In the genomic region with DNA sequence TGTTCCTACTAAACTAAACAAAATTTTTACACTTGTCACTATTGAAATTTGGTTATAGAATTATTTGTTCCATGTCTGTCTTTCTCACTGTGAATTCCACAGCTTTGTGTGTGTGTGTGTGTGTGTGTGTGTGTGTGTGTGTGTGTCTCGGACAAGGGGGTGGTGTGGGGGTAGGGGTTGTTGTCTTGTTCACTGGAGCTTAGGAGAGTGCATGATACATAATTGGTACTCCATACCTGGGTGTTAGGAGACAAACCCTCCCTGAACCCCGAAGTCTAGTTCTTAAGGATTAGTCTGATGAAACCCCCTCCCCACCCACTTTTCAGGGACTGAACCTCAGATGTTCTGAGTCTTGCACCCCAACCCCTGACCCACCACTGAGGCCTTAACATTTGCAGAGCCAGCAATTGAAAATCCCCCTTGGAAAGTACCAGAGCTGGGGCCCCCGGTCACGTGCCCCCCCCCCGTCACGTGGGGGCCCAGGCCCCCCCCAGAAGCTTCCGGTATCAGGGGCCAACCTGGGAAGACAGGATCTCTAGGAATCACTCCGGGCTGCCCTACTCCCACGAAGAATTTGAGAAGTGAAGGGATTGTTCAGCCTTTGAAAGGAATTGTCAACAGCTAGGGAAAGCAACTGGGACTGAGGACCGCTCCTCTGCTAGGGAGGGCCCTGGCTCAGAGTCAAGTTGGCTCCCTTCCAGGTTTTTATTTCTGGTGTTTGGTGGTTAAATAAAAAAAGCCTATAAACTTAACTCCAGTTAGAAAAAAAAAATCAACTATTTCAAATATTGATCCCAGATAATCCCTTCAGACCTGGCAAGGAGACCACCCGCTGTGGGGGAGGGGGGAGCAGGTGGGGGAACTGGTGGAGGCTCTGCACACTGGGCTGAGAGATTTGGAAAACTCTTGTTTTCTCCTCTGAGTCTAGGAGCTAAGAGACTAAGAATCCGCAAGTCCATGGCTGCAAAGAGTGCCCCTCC, we compare ENCODE assay signal across 8 mouse cellular contexts.
DNase-seq lines count a peak whose midpoint lies in the region; ATAC-seq and TF ChIP-seq lines count a peak whose summit lies in the region.

No protein-coding gene starts in this region.

- H3K27me3 ChIP-seq in C2C12 (ENCODE audit: control insufficient read depth, insufficient read depth, insufficient read length) = no peaks in the 10 kb centered on the region
- no peaks in the 10 kb centered on the region for H3K27me3 ChIP-seq in hindbrain, embryonic 11.5 days (ENCODE audit: control insufficient read depth, insufficient read depth, low read length)
- no peaks in the 10 kb centered on the region for H3K27me3 ChIP-seq in splenic B cell, adult 2 months (ENCODE audit: control insufficient read depth, insufficient read depth, low read length, poor library complexity, severe bottlenecking)

- 0 out of 2 replicates have a peak, but pooled peaks have one; percentile 35 for ATAC-seq in hindbrain, embryonic 11.5 days (ENCODE audit: low FRiP score)
- no peak; the same call in 1 of the 2 replicates for ATAC-seq in megakaryocyte progenitor cell, adult 5-6 weeks (replicated peaks; ENCODE audit: poor library complexity)

- H3K36me3 ChIP-seq in C2C12 (ENCODE audit: control insufficient read depth, insufficient read depth) = no peaks in the 10 kb centered on the region
- H3K36me3 ChIP-seq in hindbrain, embryonic 11.5 days (ENCODE audit: control insufficient read depth, insufficient read depth, low read length) = no peaks in the 10 kb centered on the region
- H3K36me3 ChIP-seq in splenic B cell, adult 2 months (ENCODE audit: control insufficient read depth, insufficient read depth, low read length, poor library complexity, severe bottlenecking) = no peaks in the 10 kb centered on the region

- H3K79me2 ChIP-seq in C2C12 (ENCODE audit: control insufficient read depth, insufficient read depth) = no peaks in the 10 kb centered on the region

- no peak overlapping the region for H3ac ChIP-seq in C2C12 (ENCODE audit: control insufficient read depth, insufficient read length, low read depth)

- peak; percentile 68 to 72 for DNase-seq in adrenal gland, adult 18-20 months (ENCODE audit: low spot score in 2 of 2)
- DNase-seq in frontal cortex, postnatal 10 days (ENCODE audit: low spot score in 2 of 2) = peak; percentile 53 to 63
- DNase-seq in hindbrain, embryonic 11.5 days (ENCODE audit: low spot score) = peak; percentile 22
- DNase-seq in layer of hippocampus, adult 18-20 months (ENCODE audit: low spot score in 2 of 2) = peak; percentile 50 to 79
- peak; percentile 91 for DNase-seq in lung, postnatal 14 days
- peak; percentile 41 for DNase-seq in splenic B cell, adult 2 months (ENCODE audit: low read depth, low spot score)

- TF ChIP-seq CTCF in C2C12 (IDR thresholded peaks at IDR 0.05; ENCODE audit: control insufficient read depth, insufficient read depth, insufficient read length) = no peak

- no peak overlapping the region for H3K9ac ChIP-seq in hindbrain, embryonic 11.5 days (ENCODE audit: low read depth, low read length)

- no peak overlapping the region for H3K4me2 ChIP-seq in hindbrain, embryonic 11.5 days (replicated peaks; ENCODE audit: low read depth, low read length)

- H3K4me1 ChIP-seq in hindbrain, embryonic 11.5 days (replicated peaks; ENCODE audit: control insufficient read depth, insufficient read depth, low read length) = no peaks in the 10 kb centered on the region

- H3K27ac ChIP-seq in hindbrain, embryonic 11.5 days (ENCODE audit: low read depth, low read length) = peak overlapping the region; percentile 17; the same call in 1 of the 2 replicates

- WGBS in hindbrain, embryonic 11.5 days = 41% methylated on average over 12 of the region's 12 CpGs

- H3K9me3 ChIP-seq in hindbrain, embryonic 11.5 days (ENCODE audit: control insufficient read depth, low read length) = no peaks in the 10 kb centered on the region

- no peak overlapping the region for H3K4me3 ChIP-seq in C2C12 (ENCODE audit: insufficient read depth, poor library complexity, severe bottlenecking)
- no peak overlapping the region for H3K4me3 ChIP-seq in hindbrain, embryonic 11.5 days (ENCODE audit: low read depth, low read length)

- no peaks in the 10 kb centered on the region for H3K79me3 ChIP-seq in C2C12 (ENCODE audit: low read depth)

TF ChIP-seq in C2C12, 6 proteins besides CTCF, POLR2A, EP300 and RAD21:
- TF ChIP-seq USF1 (IDR thresholded peaks at IDR 0.05; ENCODE audit: low read depth) (peak; percentile 47), MYOG (IDR thresholded peaks at IDR 0.05; ENCODE audit: control insufficient read depth, extremely low read depth, insufficient read length) (no peak), CEBPB (IDR thresholded peaks at IDR 0.05; ENCODE audit: low read depth) (no peak)

Comparison
In these comparisons a context has a peak if more than half of its experiments do, and no peak if none do; other contexts are left out.
1. DNase-seq: peak in every context shown above with its lines; median percentile 91 in lung, postnatal 14 days; 70 in adrenal gland, adult 18-20 months; 64 in layer of hippocampus, adult 18-20 months; 58 in frontal cortex, postnatal 10 days; 41 in splenic B cell, adult 2 months; 22 in hindbrain, embryonic 11.5 days.